Mouse (Mus musculus) small intestine, adult 2 months (tissue): ENCODE data around the gene Slc25a5.

ENCODE experiments used
- CTCF ChIP-seq: fragments of 200-500 bp; IDR thresholded peaks from 2 replicates; pipeline ENCODE4 v1.5.1; 2012; ENCODE audit warnings: low read depth, mild to moderate bottlenecking, control low read depth, inconsistent platforms, low read length, moderate library complexity, mixed read lengths; ENCODE audit not compliant: insufficient replicate concordance, insufficient read length; ENCODE audit errors: extremely low read depth
- POLR2A ChIP-seq: fragments of 200-500 bp; IDR thresholded peaks from 2 replicates; pipeline ENCODE4 v1.6.1; 2012; ENCODE audit warnings: low read depth, mild to moderate bottlenecking, control low read depth, inconsistent platforms, low read length, moderate library complexity

DNA sequence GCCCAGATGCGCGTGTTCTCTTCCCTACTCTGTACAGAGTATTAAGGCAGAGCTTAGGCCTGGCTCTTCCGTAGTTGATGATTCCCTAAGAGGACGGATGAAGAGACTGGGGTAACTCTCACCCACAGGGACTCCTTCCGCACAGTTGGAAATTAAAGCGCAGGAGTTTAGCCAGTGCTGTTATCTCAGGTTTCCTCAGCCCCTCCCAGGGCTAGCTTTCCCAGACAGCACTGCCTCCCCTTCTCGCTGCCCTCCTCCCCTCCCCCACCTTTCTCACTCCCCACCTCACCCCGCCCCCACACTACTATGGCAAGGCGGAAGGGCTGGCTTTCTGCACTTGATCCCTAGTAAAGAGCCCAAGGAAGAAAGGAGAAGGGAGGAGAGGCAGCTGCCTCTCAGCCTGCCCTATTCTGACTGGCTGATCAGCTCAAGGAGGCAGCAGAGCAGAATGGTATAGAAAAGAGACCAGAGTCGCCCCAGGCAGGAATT, 21.5 kb downstream of the Slc25a5 start:
- TF ChIP-seq POLR2A (no peak), CTCF (no peak)
